Mouse (Mus musculus) heart, postnatal 25 days (tissue): ENCODE data around the gene Pparg. TPM values are rescaled to one million over a fixed set of nuclear protein-coding genes. Genes with fewer than 3 reads are reported as not detected.

Experiments
- DNase-seq: peaks from one replicate; pipeline ENCODE4 v3.0.0; 2022; ENCODE audit warnings: low spot score
- intact Hi-C: fragments of 180-260 bp; cut with DNase I; formaldehyde crosslinking; loops from one replicate; pipeline ENCODE4 v1.15.1; 2025
- total RNA-seq, 2 experiments: library from RNA; stranded (reverse); gene quantifications; 2 replicates each; pipeline ENCODE4 v1.2.3; 2021

The Pparg gene
- total RNA-seq, 2 experiments from 2014 or later = 10.9 to 11.1 TPM

DNA sequence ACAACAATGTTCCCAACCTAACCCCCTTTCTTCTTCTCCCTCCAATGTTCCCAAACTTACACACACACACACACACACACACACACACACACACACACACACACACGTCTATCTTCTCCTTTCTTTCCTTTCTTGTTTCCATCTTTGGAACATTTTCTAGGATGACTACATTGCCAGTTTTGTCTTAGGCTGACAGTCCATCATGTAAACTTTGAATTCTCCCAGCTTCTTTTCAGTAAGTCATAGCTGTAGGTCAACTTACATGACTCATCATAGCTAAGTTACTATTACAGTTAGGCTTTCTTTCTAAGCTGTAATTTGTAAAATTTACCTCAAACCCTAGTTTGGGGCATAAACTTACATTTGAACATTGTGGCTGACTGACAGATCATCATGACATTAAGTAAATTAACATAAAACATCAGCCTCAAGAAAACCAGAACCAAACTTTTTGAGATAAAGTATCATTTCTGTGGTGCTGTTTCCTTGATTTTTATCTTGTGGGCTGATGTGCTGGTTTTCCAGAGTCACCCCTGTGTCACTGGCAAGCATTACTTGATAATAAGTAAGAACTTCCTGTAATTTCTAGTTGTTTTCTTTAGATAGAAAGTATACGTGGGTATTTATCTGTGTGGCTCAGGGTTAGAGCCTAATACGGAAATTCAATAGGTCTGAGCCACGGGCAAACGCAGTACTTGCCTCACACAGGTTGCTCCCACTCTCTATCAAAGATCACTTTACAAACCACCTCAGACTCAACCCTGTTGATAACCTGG lies 79.7 kb downstream of the Pparg start:
- intact Hi-C loops = no loop called here
- no peak for DNase-seq

DNA sequence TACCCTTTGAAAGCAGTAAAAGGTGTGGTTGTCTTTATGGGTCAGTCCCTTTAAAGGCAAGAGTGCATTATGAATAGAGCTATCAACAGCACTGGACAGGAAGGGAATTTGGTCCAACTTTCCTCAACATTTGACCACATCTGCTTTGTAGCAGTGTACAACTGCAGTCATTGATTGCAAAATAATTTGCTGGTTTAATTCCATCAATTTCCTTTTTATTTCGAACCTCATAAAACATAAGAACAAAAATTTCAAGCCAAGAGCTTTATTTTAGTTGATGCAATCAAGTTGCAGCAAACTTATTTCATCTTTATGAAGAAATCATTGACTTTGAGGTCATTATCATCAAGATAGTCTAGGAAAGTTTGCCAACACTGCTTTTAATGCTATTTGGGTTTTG lies 91.8 kb downstream of the Pparg start:
- intact Hi-C loops = no loop called here

DNA sequence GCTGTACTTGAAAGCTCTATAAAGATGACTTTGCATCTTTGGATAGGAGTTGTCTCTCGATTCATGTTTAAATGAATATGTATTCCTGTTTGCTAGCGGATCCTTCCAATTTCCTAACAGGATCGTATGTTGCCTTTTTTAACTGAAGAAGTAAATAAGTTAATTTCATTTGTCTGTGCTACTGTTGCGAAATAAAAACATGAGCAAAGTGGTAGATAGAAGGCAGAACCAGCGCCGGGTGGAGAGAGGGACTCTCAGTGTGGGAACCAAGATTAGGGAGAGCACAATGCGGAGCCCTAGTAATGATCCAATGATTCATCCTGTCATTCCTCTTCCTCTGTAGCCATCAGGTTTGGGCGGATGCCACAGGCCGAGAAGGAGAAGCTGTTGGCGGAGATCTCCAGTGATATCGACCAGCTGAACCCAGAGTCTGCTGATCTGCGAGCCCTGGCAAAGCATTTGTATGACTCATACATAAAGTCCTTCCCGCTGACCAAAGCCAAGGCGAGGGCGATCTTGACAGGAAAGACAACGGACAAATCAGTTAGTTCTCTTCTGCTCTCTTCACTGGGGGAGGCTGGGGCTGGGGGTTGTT lies 102.1 kb downstream of the Pparg start:
- intact Hi-C loops = no loop called here
- DNase-seq = peak; percentile 70

More for the DNA sequence above, 91.8 kb downstream of the Pparg start:
- DNase-seq = no peak

DNA sequence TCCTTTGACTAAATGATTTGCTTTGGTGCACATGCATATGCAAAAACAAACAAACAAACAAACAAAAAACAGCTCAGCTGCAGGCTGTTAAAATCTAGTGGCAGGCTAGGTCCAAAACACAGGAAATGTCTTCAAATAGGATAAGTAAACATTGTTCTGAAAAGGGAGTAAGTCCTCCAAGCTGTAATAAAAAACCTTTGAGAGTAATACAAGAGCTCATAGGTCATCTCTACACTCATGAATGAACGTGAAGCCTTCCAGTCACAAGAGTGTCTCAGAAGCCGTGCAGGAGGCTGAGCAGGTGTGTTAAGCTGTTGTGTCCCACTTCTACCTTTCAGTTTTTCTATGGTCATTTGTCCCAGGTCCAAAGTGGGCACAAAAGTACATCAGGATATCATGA lies 102.6 kb downstream of the Pparg start:
- intact Hi-C loops = no loop called here
- no peak for DNase-seq

DNA sequence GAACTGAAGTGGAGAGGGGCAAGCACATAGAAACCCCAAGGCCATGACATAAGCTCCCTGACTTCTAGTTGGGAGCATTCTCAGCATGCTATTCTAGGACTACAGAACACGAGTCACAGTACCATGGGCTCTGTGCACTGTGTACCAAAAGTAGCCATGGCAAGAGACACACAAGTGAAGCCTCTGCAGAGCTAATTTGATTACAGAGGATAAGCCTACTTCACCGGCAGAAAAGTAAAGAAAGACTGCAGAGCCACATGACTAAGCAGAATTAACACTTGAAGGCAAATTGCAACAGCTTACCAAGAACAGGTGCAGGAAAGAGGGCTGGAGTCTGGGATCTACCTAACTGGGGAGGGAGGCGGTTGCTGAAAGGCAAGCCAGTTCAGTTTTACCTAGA lies 103.9 kb downstream of the Pparg start:
- intact Hi-C loops = no loop called here
- no peak for DNase-seq

DNA sequence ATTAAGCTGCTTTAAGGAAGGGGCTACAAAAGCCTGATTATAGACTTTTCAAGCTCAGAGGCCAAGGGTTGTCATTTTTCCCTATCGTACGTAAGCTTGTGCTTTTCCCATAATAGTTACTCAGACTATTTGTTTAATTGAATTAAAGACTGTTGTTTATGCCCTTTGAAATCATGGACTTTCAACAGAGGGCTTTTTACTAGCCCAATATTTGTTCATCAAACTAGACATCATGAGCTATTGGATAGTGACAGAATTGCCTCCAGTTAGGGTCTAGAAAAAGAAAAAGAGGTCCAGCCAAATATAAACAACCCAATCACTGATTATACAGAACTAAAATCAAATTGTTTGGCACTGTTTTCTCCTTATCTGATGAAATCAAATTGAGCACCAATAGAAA lies 104.7 kb downstream of the Pparg start:
- intact Hi-C loops = no loop called here
- no peak for DNase-seq

DNA sequence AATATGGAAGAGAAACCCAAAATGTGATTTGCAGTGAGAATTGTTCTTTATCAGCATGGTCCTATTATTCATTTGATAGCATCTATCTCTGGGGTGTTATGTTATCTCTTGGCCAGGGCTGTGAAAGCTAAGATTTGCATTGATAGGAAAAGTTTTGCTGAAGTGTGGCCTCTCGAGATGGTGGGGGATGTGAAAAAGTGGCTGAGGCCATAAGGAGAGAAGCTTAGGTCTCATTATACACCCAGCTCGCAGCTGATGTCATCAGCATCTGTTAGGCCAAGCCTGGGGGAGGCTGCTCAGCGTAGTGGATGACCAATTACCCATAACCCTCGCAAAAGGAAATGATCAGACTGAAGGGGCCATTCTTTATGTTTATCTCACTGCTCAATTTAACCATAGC lies 105.1 kb downstream of the Pparg start:
- intact Hi-C loops = no loop called here
- no peak for DNase-seq

DNA sequence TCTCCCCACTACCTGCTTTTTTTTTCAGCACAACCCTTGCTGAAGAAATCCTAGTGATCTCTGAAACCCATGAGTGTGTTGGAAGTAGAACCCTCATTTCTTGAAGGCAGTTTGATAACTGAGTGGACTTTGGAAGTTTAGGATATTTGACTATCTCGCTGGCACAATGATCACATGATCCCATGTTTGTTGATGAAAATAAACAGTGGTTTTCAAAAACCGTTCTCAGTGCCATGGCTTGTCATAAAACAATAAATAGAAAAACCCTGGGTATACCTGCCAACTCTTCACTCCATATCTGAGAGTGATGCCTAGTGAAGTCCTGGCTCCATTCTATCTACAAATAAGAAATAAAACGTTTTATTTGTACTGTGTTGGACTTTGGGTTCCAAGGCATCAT lies 105.8 kb downstream of the Pparg start:
- no peak for DNase-seq
- intact Hi-C loops = no loop called here

DNA sequence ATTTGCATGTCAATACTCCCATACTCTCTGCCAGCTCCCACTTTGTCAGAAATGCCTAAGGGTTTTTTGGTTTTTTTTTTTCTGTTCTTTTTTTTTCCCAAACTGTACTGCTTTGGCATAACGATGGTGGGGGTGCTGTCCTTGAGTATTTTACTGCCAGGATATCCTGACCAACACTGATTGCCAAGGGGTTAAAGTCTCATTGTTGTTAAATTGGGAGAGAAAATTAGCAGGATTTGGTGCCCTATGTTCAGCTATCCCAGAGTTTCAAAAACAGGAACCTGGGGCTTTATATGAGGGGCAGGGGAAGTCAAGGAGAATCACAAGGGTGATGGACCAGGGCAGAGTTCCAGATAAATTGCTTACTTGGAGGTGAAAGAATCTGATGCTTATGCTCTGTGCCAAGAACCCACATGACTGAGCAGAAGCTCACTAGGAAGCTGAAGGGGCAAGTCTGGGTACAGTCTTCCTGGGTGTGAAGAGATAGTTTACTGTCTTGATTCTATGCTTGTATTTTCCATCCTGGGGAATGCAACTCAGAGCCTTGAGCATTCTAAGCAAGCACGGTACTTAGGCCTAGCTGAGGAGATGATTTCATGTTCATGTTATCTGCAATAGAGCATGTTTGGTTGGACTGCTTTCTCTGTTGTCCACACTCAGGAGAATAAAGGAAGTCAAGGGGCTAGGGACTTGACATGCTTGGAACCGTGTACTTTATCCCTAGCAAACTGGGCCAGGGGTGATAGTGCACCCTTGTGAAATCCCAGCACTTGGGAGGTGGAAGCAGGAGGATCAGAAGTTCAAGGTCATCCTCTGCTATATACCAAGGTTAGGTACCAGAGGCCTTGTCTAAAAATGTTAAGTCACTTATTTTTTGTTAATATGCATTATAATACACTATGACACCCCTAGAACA lies 109.2 kb downstream of the Pparg start:
- intact Hi-C loops = no loop called here
- DNase-seq = no peak

DNA sequence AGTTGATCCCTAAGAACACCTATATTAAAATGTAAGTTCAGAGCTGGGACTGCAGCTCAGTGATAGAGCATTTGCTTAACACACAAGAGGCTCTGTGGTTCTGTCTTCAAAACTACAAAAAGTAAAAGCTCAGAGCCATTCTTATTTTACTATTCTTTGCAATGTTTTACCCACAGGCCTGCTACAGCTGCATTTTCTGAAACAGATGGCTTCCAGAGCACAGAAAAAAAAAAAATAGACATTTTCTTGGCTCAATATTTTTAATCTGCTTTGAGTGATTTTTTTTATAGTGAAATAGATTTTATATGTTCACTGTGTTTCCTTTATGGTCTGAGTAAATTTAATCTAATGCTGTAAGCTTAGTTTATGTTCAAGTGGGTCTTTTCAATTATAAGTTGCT lies 111.2 kb downstream of the Pparg start:
- intact Hi-C loops = no loop called here
- no peak for DNase-seq

DNA sequence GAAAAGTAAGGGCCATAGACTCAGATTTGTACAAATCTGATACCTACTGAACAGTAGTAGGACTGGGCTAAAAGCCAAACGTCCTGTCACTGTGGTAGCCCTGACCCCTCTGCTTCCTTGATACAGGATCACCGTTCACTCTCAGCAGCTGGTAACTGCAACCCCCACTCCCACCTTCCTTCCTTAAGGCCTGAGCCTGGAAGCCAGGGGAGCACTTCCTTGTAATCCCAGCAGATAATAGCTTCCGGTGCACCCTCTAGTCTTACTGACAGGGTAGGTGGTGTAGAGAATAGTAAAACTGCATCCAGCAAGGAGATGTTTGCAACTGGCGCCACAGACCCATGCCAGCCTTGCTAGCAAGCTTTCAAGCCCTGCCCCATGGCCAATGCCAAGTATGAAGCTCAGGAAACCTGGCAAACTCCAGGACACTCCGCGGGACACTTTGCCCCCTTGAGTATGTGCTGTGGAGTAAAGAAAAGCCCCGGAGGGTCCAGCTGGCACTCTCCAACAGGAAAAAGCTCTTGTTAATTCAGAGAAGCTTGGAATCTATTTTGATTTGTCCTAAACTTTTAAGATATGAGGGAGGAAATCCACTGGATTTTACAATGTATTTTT lies 116.4 kb downstream of the Pparg start:
- intact Hi-C loops = no loop called here
- DNase-seq = no peak

DNA sequence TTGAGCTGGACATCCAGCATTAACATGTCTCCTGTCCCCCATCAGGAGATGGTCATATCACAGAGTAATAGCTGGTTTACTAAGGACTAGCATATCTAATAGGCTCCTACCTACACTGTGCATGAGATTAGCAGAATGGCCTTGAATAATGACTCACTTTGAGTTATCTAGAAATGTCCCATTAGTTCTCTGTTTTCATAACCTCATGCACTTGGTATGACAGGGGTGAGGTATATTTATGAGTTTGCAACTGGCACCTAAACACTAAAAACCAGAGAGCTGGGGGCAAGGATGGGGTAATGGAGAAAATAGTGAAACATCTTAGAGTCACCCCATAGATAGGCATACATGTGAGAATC lies 119.2 kb downstream of the Pparg start:
- DNase-seq = no peak
- intact Hi-C loops = no loop called here

DNA sequence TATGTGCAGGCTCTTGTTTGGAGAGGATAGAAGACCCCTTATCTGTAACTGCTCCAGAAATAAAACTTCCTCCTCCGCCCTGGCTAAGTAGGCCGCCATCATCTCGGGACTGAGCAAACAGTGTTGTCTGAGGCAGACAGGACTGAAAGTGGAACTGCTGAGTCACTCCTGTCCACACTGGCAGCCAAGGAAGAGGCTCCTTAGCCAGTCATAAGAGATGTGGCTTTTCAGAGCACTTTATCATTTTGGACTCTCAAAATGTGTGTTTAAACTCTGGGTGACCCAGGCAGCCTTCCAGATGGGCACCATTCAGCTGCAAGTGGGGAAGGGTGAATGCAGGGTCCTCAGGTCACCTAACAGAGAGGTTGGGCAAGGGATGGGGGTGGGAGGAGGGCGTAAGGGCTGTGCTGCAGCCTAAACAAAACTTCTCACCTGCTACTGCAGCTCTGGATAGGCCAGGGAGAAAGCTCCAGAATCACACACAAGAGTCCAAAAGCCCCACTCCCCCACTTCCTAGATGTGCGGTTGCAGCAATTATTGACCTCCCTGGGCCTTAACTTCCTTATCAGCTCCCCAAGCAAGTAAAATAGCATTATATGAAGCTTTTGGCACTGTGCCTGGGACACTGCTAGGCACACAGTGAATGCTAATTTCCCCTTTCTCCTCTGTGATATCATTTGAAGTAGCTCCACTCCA lies 119.7 kb downstream of the Pparg start:
- peak; percentile 41 for DNase-seq
- intact Hi-C loops = no loop called here

DNA sequence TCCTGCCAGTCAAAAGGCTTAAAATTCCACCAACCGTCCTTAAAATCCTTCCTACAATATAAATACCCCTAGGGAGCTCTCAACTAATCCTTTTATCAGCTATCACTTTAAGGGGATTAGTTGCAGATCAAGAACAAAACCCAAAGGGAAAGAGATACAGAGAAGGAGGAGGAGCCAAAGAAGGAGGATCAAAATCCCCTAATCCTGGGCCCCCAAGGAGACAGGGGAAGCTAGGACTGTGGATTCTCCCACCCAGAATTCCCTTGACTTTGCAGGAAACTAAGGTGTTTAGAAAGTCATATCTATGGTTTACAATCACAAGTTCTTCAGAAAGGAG lies 120.2 kb downstream of the Pparg start:
- DNase-seq = no peak
- intact Hi-C loops = no loop called here

DNA sequence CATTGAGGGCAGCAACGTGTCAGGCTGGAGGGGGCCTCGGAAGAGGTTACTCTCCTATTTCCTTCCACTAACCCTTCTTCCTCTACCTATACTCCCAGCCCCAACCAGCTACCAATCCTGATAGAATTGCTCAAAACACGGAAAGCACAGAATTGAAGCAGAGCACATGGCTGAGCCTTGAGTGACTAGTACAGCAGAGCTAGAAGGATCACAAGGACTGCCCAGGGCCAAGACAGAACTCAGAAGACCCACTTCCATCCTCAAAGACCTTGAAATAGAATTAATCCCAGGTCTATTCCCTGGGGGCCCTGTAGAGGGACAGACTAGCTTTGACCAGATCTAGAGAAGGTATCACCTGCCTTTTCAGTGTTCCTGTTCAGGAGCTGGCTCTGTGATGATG lies 120.9 kb downstream of the Pparg start:
- intact Hi-C loops = no loop called here
- no peak for DNase-seq

DNA sequence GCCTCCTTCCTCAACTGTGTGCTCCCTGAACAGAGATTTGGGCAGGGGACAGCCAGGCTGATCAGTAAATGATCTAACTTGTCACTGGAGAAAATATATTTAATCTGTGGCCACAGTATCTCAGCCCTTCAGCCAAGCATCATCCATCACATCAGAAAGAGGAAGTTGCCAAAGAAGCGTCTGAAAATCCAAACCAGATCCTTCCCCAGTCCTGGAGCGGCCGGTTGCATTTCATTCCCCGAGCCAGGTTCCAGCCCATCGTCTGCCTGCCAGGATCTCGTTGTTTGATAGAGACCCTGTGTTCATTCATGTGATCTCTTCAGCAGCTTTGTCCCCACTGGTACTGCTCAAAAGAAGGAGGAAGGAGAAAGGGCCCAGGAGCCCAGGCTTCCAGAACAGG lies 124.9 kb downstream of the Pparg start:
- intact Hi-C loops = no loop called here
- DNase-seq = no peak

DNA sequence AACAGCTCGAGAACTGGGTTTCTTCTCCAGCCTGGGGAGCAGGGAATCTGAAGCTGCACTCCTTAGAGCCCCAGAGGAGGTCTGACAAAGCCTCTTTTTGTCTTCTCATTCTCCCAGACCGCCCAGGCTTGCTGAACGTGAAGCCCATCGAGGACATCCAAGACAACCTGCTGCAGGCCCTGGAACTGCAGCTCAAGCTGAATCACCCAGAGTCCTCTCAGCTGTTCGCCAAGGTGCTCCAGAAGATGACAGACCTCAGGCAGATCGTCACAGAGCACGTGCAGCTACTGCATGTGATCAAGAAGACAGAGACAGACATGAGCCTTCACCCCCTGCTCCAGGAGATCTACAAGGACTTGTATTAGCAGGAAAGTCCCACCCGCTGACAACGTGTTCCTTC lies 129.1 kb downstream of the Pparg start:
- intact Hi-C loops = no loop called here
- DNase-seq = no peak

DNA sequence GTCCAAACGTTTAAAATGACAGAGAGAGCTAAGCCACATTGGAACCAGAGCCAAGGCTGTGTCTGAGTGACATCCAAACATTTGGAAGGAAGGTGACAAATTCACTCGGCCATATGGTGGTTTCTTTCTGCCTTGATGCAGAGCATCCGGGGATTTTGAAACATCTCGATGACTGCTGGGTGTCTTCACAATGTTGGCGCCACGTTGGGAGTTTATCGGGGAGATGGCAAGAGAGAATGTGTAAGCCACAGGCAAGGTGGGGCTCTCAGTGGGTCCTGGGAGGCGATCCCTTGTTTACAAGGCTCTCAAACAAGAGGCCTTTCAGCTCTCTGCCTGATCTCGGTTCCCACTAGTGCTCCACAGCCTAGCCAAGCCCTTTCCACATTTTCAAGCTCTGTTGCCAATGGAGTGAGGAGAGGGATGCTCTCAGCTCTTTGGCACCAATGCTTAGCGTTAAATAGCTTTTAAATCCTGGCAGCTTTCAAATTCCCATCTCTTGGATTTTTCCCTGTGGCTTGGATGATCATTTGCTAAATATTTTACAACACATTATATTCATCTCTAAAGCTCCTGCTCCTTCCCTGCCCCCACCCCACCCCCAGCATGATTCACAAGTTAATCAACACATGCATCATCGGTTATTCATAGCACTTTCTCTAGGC lies 132.3 kb downstream of the Pparg start:
- intact Hi-C loops = no loop called here

DNA sequence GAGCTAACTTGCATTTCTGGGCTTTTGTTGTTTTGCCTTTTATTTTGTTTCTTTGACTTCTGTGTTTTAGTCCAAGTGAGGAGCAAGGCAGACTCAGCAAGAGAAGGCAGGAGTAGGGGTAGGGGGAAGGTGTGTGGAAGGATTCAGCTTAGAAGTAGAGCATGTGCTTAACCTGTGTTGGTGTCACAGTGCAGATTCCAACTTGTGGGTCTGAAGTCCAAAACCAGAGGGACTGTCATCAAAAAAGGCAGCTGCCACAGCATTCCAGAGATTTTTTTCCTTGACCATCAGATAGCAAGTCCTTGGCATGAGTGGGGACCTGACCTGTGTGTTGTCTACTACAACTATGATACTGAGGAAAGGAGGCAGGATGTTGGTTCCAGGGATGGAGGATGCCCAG lies 133.1 kb downstream of the Pparg start:
- intact Hi-C loops = no loop called here
- no peak for DNase-seq

More for the DNA sequence above, 132.3 kb downstream of the Pparg start:
- no peak for DNase-seq

DNA sequence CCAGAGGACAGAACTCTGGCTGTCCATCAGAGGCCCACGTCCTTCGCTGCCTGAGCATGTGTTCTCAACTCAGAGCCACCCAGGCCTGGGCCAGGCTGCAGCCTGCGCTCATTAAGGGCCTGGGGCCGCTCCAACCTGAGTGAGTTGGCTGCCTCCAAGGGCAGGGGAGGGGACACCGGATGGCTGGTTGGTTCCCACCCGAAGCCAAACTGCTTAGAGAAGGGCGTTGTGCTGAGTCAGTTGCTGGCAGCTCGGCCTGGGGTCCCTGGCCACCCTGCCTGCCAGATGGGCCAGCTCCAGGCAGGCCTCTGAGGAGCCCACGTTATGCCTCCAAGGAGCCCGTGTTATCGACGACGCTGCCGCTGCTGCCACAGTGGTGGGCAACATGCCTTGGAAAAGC lies 138.8 kb downstream of the Pparg start:
- DNase-seq = peak; percentile 77
- intact Hi-C loops = no loop called here
